Mouse (Mus musculus) MEL (cell line): ENCODE measurements around the gene Usp19. TPM values are rescaled to one million over a fixed set of nuclear protein-coding genes. Genes with fewer than 3 reads are reported as not detected.

ENCODE experiments used
- DNase-seq: peaks from one replicate; pipeline ENCODE4 v3.0.0; 2011; ENCODE audit warnings: low read depth, low spot score
- H3K27ac ChIP-seq: 2 replicates; pipeline ENCODE4 v1.5.1; 2012; ENCODE audit warnings: low read depth, mild to moderate bottlenecking, control low read depth, low read length, moderate library complexity; ENCODE audit not compliant: control insufficient read depth
- H3K27me3 ChIP-seq, 2 experiments: fragments of 150-350 bp in 1 of 2; sonication (generic) in 1 of 2; 2 replicates each; pipeline ENCODE4 v1.6.1; 2012; ENCODE audit warnings: low read length in 2 of 2, mild to moderate bottlenecking in 2 of 2, improper control_type of control experiment in 1 of 2, moderate library complexity in 1 of 2; ENCODE audit not compliant: insufficient read depth in 2 of 2, control insufficient read depth in 1 of 2
- H3K36me3 ChIP-seq, 2 experiments: 2 replicates each; pipeline ENCODE4 v1.6.1; 2012 to 2014; ENCODE audit warnings: low read length in 2 of 2, improper control_type of control experiment in 1 of 2, inconsistent platforms in 1 of 2, mild to moderate bottlenecking in 1 of 2; ENCODE audit not compliant: insufficient read depth in 2 of 2, control insufficient read depth in 1 of 2
- H3K4me1 ChIP-seq, 2 experiments: fragments of 150-350 bp in 1 of 2; sonication (generic) in 1 of 2; 2 replicates each; pipeline ENCODE4 v1.6.1; 2012; ENCODE audit warnings: low read length in 2 of 2, improper control_type of control experiment in 1 of 2, mild to moderate bottlenecking in 1 of 2; ENCODE audit not compliant: insufficient read depth in 2 of 2, control insufficient read depth in 1 of 2
- H3K4me3 ChIP-seq, 2 experiments: fragments of 150-350 bp in 1 of 2; sonication (generic) in 1 of 2; 2 replicates each; pipeline ENCODE4 v1.5.1; 2012; ENCODE audit warnings: low read depth in 2 of 2, low read length in 2 of 2, mild to moderate bottlenecking in 2 of 2, moderate library complexity in 2 of 2, control low read depth in 1 of 2, improper control_type of control experiment in 1 of 2; ENCODE audit not compliant: control insufficient read depth in 1 of 2, insufficient read depth in 1 of 2
- H3K79me2 ChIP-seq: 2 replicates; pipeline ENCODE4 v1.6.1; 2012; ENCODE audit warnings: mild to moderate bottlenecking, low read length, moderate library complexity; ENCODE audit not compliant: control insufficient read depth, poor library complexity, insufficient read depth
- H3K9ac ChIP-seq: 2 replicates; pipeline ENCODE4 v1.6.1; 2012; ENCODE audit warnings: low read depth, mild to moderate bottlenecking, control low read depth, low read length, moderate library complexity; ENCODE audit not compliant: control insufficient read depth, poor library complexity, severe bottlenecking
- H3K9me3 ChIP-seq: fragments of 150-350 bp; sonication (generic); replicated peaks from 2 replicates; pipeline ENCODE4 v1.6.1; 2012; ENCODE audit warnings: mild to moderate bottlenecking, low read length, improper control_type of control experiment, moderate library complexity; ENCODE audit not compliant: insufficient read depth
- BHLHE40 ChIP-seq: IDR thresholded peaks from 2 replicates; pipeline ENCODE4 v1.6.1; 2012; ENCODE audit warnings: low read depth, mild to moderate bottlenecking, inconsistent platforms, low read length, improper control_type of control experiment, borderline replicate concordance
- CTCF ChIP-seq, 3 experiments: IDR thresholded peaks in 2 of 3; conservative IDR thresholded peaks in 1 of 3; 2 replicates each; pipeline ENCODE4 v1.5.1; 2011 to 2012; ENCODE audit warnings: low read length in 3 of 3, low read depth in 2 of 3, mild to moderate bottlenecking in 2 of 3, improper control_type of control experiment in 1 of 3, inconsistent platforms in 1 of 3, mixed read lengths in 1 of 3, moderate library complexity in 1 of 3; ENCODE audit not compliant: control insufficient read depth in 1 of 3, insufficient read depth in 1 of 3, poor library complexity in 1 of 3, severe bottlenecking in 1 of 3
- E2F4 ChIP-seq: IDR thresholded peaks from 2 replicates; pipeline ENCODE4 v1.6.1; 2011; ENCODE audit warnings: low read depth, low read length, improper control_type of control experiment, borderline replicate concordance
- ELF1 ChIP-seq: IDR thresholded peaks from 2 replicates; pipeline ENCODE4 v1.6.1; 2014; ENCODE audit warnings: low read depth, mild to moderate bottlenecking, inconsistent platforms, low read length, improper control_type of control experiment, moderate library complexity
- ETS1 ChIP-seq: IDR thresholded peaks from 2 replicates; pipeline ENCODE4 v1.6.1; 2012; ENCODE audit warnings: low read depth, mild to moderate bottlenecking, inconsistent platforms, low read length, improper control_type of control experiment, moderate library complexity
- GATA1 ChIP-seq: IDR thresholded peaks from 2 replicates; pipeline ENCODE4 v1.6.1; 2011; ENCODE audit warnings: low read depth, low read length, improper control_type of control experiment
- HCFC1 ChIP-seq: IDR thresholded peaks from 2 replicates; pipeline ENCODE4 v1.6.1; 2012; ENCODE audit warnings: low read depth, mild to moderate bottlenecking, inconsistent platforms, low read length, improper control_type of control experiment, moderate library complexity
- JUND ChIP-seq: IDR thresholded peaks from 2 replicates; pipeline ENCODE4 v1.6.1; 2011; ENCODE audit warnings: low read depth, mild to moderate bottlenecking, improper control_type of control experiment, low read length
- KAT2A ChIP-seq: conservative IDR thresholded peaks from 2 replicates; pipeline ENCODE4 v1.6.1; 2012; ENCODE audit warnings: low read depth, low read length, improper control_type of control experiment, inconsistent platforms
- MAFK ChIP-seq: IDR thresholded peaks from 2 replicates; pipeline ENCODE4 v1.6.1; 2011; ENCODE audit warnings: low read depth, mild to moderate bottlenecking, low read length, improper control_type of control experiment, borderline replicate concordance
- MAZ ChIP-seq: IDR thresholded peaks from 2 replicates; pipeline ENCODE4 v1.6.1; 2012; ENCODE audit warnings: low read depth, mild to moderate bottlenecking, inconsistent platforms, low read length, improper control_type of control experiment
- MEF2A ChIP-seq: IDR thresholded peaks from 2 replicates; pipeline ENCODE4 v1.6.1; 2014; ENCODE audit warnings: low read depth, mild to moderate bottlenecking, inconsistent platforms, low read length, improper control_type of control experiment; ENCODE audit not compliant: poor library complexity, insufficient replicate concordance, severe bottlenecking; ENCODE audit errors: extremely low read depth
- MYB ChIP-seq: IDR thresholded peaks from 2 replicates; pipeline ENCODE4 v1.6.1; 2011; ENCODE audit warnings: mild to moderate bottlenecking, low read depth, low read length, improper control_type of control experiment
- MYC ChIP-seq: IDR thresholded peaks from 2 replicates; pipeline ENCODE4 v1.6.1; 2011; ENCODE audit warnings: low read depth, mild to moderate bottlenecking, low read length, improper control_type of control experiment, moderate library complexity
- NELFE ChIP-seq: IDR thresholded peaks from 2 replicates; pipeline ENCODE4 v1.6.1; 2011; ENCODE audit warnings: low read depth, low read length, improper control_type of control experiment
- NRF1 ChIP-seq: IDR thresholded peaks from 2 replicates; pipeline ENCODE4 v1.6.1; 2014; ENCODE audit warnings: low read depth, mild to moderate bottlenecking, inconsistent platforms, low read length, improper control_type of control experiment, moderate library complexity; ENCODE audit not compliant: poor library complexity, insufficient read depth, severe bottlenecking
- POLR2AphosphoS5 ChIP-seq: IDR thresholded peaks from 2 replicates; pipeline ENCODE4 v1.6.1; 2012; ENCODE audit warnings: low read depth, borderline replicate concordance, mild to moderate bottlenecking, inconsistent platforms, low read length, moderate library complexity, mixed read lengths
- RAD21 ChIP-seq: IDR thresholded peaks from 2 replicates; pipeline ENCODE4 v1.6.1; 2011; ENCODE audit warnings: mild to moderate bottlenecking, low read depth, low read length, improper control_type of control experiment
- RCOR1 ChIP-seq: IDR thresholded peaks from 2 replicates; pipeline ENCODE4 v1.6.1; 2012; ENCODE audit warnings: low read depth, mild to moderate bottlenecking, inconsistent platforms, low read length, improper control_type of control experiment
- SIN3A ChIP-seq: IDR thresholded peaks from 2 replicates; pipeline ENCODE4 v1.6.1; 2012; ENCODE audit warnings: low read length, improper control_type of control experiment, inconsistent platforms
- SMC3 ChIP-seq: IDR thresholded peaks from 2 replicates; pipeline ENCODE4 v1.6.1; 2011; ENCODE audit warnings: low read depth, low read length, improper control_type of control experiment
- TAL1 ChIP-seq: IDR thresholded peaks from 2 replicates; pipeline ENCODE4 v1.6.1; 2012; ENCODE audit warnings: mild to moderate bottlenecking, inconsistent platforms, low read length, moderate library complexity, mixed read lengths
- TBP ChIP-seq: IDR thresholded peaks from 2 replicates; pipeline ENCODE4 v1.8.0; 2011; ENCODE audit warnings: low read depth, low read length, improper control_type of control experiment
- TCF12 ChIP-seq: IDR thresholded peaks from 2 replicates; pipeline ENCODE4 v1.6.1; 2014; ENCODE audit warnings: low read depth, mild to moderate bottlenecking, inconsistent platforms, low read length, improper control_type of control experiment, moderate library complexity
- UBTF ChIP-seq: IDR thresholded peaks from 2 replicates; pipeline ENCODE4 v1.6.1; 2012; ENCODE audit warnings: low read depth, mild to moderate bottlenecking, inconsistent platforms, low read length, improper control_type of control experiment, moderate library complexity, borderline replicate concordance; ENCODE audit not compliant: insufficient read depth
- USF1 ChIP-seq: IDR thresholded peaks from 2 replicates; pipeline ENCODE4 v1.6.1; 2014; ENCODE audit warnings: low read depth, mild to moderate bottlenecking, inconsistent platforms, low read length, improper control_type of control experiment, moderate library complexity
- ZC3H11A ChIP-seq: IDR thresholded peaks from 2 replicates; pipeline ENCODE4 v1.6.1; 2012; ENCODE audit warnings: low read depth, mild to moderate bottlenecking, inconsistent platforms, low read length, improper control_type of control experiment
- ZKSCAN1 ChIP-seq: IDR thresholded peaks from 2 replicates; pipeline ENCODE4 v1.6.1; 2012; ENCODE audit warnings: low read depth, mild to moderate bottlenecking, inconsistent platforms, low read length, improper control_type of control experiment, moderate library complexity
- ZNF384 ChIP-seq: IDR thresholded peaks from 2 replicates; pipeline ENCODE4 v1.6.1; 2012; ENCODE audit warnings: low read depth, mild to moderate bottlenecking, inconsistent platforms, low read length, improper control_type of control experiment
- polyA plus RNA-seq, 2 experiments: library from polyadenylated mRNA; stranded (reverse) in 1 of 2; unstranded in 1 of 2; fragments of >175 nt in 1 of 2; fragments of >200 nt in 1 of 2; gene quantifications; 2 replicates each; pipeline versions ENCODE4 v1.2.1 to v1.2.4; 2012; ENCODE audit warnings: low replicate concordance in 2 of 2, low read depth in 1 of 2; ENCODE audit not compliant: insufficient read length in 2 of 2, insufficient read depth in 1 of 2, missing spikeins in 1 of 2
- total RNA-seq: library from RNA; depleted of rRNA; stranded (reverse); fragments of 300-350 nt; gene quantifications from 2 replicates; pipeline ENCODE4 v1.2.3, GENCODE M21; 2012

The Usp19 gene
- total and polyA plus RNA-seq, 3 experiments, result 76.1 to 162 TPM; not detected in 1

- TF ChIP-seq TCF12 (no peak), ELF1 (no peak), E2F4 (no peak), ZKSCAN1 (no peak), MYB (no peak), CTCF (IDR thresholded peaks at IDR 0.05 in 2 of 3, conservative IDR thresholded peaks at IDR 0.05 in 1 of 3; ENCODE audit: control insufficient read depth in 1 of 3, insufficient read depth in 1 of 3, low read depth in 2 of 3, low read length in 3 of 3, poor library complexity in 1 of 3, severe bottlenecking in 1 of 3) (no peak), JUND (no peak), NRF1 (no peak), MAFK (no peak), RCOR1 (no peak), RAD21 (no peak), MEF2A (no peak), HCFC1 (no peak), ZNF384 (no peak), ETS1 (no peak), SMC3 (no peak), KAT2A (no peak), TBP (no peak), MAZ (no peak), SIN3A (no peak)
- H3K36me3 ChIP-seq, result peaks cover 0 to 21% of the 10 kb centered on the region in 2 experiments; a peak in 3 of 4 replicates
- no peaks in the 10 kb centered on the region for H3K27me3 ChIP-seq
- no peak overlapping the region for H3K4me3 ChIP-seq
- H3K9ac ChIP-seq, result no peak overlapping the region
- no peaks in the 10 kb centered on the region for H3K9me3 ChIP-seq
- H3K4me1 ChIP-seq, result no peaks in the 10 kb centered on the region
- no peak for DNase-seq
- H3K27ac ChIP-seq, result no peak overlapping the region
- H3K79me2 ChIP-seq, result no peaks in the 10 kb centered on the region
Observed at GRCm38 (mm10) chr9:108499943-108500342, 9.5 kb downstream of the Usp19 start.

- peaks cover 15% of the 10 kb centered on the region for H3K79me2 ChIP-seq
- TF ChIP-seq USF1 (no peak), E2F4 (no peak), RAD21 (no peak), GATA1 (no peak), SIN3A (no peak), ETS1 (no peak), UBTF (no peak), MEF2A (no peak), ELF1 (no peak), KAT2A (no peak), NELFE (no peak), ZNF384 (no peak), ZC3H11A (no peak), TAL1 (no peak), BHLHE40 (no peak), TCF12 (no peak), MYC (no peak), NRF1 (no peak), POLR2AphosphoS5 (no peak)
- H3K9me3 ChIP-seq, result no peaks in the 10 kb centered on the region
- no peak for DNase-seq
- H3K27ac ChIP-seq, result no peak overlapping the region
- H3K27me3 ChIP-seq, result no peaks in the 10 kb centered on the region
- H3K4me3 ChIP-seq, result peak overlapping the region in 1 of 2 experiments; percentile 80; a peak in 2 of 4 replicates
- peaks cover 3 to 11% of the 10 kb centered on the region in 2 experiments for H3K4me1 ChIP-seq
- H3K9ac ChIP-seq, result no peak overlapping the region
- peaks cover 3 to 10% of the 10 kb centered on the region in 2 experiments; a peak in 3 of 4 replicates for H3K36me3 ChIP-seq
Observed at GRCm38 (mm10) chr9:108506901-108507300, 16.5 kb downstream of the Usp19 start.
